Mouse (Mus musculus): Measurements from ENCODE around the gene Uvrag. TPM values are rescaled to one million over a fixed set of nuclear protein-coding genes. Genes with fewer than 3 reads are reported as not detected.

The Uvrag gene
- total RNA-seq, 2 experiments from 2014 or later = 47.6 to 68.3 TPM

DNA sequence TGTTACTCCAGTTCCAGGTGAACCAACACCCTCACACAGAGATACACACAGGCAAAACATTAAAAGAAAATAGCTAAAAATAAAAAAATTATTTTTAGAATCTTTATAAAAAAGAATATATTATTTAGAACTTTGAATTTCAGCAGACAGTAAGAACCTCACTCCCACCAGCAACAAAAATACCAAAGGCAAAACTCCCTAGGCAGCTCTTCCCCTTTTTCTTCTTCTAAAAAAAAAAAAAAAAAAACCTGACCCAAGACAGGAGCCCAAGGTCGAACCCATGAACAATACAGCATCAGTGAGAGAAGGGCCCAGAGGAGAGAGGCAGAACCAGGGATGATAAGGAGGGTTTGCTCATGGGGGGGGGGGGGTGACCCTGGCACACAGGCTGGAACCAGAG, 8.1 kb upstream of the Uvrag start:
- intact Hi-C loops (cut with DNase I) = no loop called here
- Histone ChIP-seq H3K4me3 (no peak overlapping the region), H3K27ac (no peak overlapping the region)
- DNase-seq (ENCODE audit: extremely low spot score in 1 of 2, low spot score in 2 of 2) = no peak
- no peak for TF ChIP-seq CTCF (IDR thresholded peaks at IDR 0.05)

DNA sequence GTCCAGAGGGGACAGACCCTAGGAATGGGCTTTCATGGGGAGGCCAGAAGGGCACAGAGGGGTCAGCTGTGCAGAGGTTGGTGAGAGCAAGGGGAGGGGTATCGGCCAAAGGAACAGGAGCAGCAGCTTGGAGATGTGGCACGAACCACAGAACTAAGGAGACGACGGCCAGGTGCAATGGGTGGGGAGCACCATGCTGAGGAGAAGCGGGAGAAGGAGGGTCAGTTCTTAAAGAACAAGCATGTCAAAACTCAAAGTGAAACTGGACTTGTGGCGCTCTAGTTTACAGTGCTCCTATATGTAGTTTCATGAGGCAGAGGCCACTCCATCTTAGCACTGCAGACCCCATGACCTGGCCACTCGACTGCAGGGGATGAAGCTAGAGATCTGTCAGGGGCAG, 6.6 kb upstream of the Uvrag start:
- DNase-seq (ENCODE audit: extremely low spot score in 1 of 2, low spot score in 2 of 2) = no peak
- Histone ChIP-seq H3K27ac (no peak overlapping the region), H3K4me3 (no peak overlapping the region)
- intact Hi-C loops (cut with DNase I) = no loop called here
- no peak for TF ChIP-seq CTCF (IDR thresholded peaks at IDR 0.05)

DNA sequence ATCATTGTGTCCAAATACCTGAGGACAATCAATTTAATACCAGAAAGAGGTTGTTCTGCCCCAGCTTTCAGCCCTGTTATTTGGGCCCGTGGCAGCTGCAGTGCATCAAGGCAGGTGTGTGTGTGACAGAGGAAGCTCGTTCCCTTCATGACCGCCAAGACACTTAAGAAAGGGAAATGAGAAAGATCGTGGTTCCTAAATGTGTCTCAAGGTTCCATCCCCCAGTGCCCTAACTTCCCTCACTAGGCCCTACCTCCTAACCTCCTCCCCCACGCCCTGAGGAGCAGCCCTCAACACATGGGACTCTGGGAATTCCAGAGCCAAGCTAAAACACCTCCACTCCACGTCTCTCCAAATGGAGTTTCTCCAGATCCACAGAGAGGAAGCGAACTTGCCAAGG, 6.0 kb upstream of the Uvrag start:
- intact Hi-C loops (cut with DNase I) = no loop called here
- no peak for TF ChIP-seq CTCF (IDR thresholded peaks at IDR 0.05)

DNA sequence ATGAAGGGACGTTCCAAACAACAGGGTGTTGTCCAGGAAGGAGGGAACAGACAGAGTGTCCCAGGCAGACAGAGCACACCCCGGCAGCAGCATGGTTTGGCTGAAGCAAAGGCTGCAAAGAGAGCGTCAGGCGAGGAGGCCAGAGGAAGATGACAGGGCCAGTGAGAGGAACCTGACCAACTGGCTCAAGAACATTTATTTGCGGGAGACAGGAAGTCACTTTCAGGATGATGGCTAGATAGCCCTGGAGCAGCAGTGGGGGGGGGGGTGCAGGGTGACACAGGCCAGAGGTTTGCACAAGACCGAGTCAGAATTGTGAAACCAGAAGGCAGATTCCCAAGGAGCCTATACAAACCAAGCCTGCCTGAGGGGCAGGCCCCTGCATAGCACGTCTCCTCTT, 5.1 kb upstream of the Uvrag start:
- Histone ChIP-seq H3K27ac (no peak overlapping the region), H3K4me3 (no peak overlapping the region)
- DNase-seq (ENCODE audit: extremely low spot score in 1 of 2, low spot score in 2 of 2) = no peak
- TF ChIP-seq CTCF (IDR thresholded peaks at IDR 0.05) = no peak
- intact Hi-C loops (cut with DNase I) = no loop called here

More for the DNA sequence above, 6.0 kb upstream of the Uvrag start:
- no peak for DNase-seq (ENCODE audit: extremely low spot score in 1 of 2, low spot score in 2 of 2)
- Histone ChIP-seq H3K27ac (no peak overlapping the region), H3K4me3 (no peak overlapping the region)

DNA sequence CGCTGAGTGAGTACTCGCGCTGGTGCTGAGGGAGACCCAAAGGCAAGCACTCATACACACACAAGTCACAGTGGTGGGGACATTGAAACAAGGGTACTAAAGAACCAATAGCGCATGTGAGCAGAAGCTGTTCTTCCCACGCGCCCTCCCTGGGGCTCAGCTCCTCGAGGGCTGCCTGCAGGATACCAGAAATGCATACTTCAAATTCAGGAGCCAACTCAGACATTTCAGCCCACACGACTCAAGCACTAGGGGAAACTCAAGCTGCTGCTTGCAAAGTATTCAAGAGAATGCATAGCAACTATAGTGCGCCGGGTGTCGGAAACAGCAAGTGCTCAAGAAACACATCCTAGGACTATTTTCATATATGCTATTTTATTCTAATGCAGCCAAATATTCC, 3.7 kb upstream of the Uvrag start:
- intact Hi-C loops (cut with DNase I) = loop anchor here (5.0 kb wide), 2 partner anchors 37 to 123 kb away; partner anchors contain the start of gene Map6
- peak; percentile 49 to 56 for DNase-seq (ENCODE audit: extremely low spot score in 1 of 2, low spot score in 2 of 2)
- Histone ChIP-seq H3K27ac (peak overlapping the region; percentile 73), H3K4me3 (no peak overlapping the region)
- TF ChIP-seq CTCF (IDR thresholded peaks at IDR 0.05) = no peak

DNA sequence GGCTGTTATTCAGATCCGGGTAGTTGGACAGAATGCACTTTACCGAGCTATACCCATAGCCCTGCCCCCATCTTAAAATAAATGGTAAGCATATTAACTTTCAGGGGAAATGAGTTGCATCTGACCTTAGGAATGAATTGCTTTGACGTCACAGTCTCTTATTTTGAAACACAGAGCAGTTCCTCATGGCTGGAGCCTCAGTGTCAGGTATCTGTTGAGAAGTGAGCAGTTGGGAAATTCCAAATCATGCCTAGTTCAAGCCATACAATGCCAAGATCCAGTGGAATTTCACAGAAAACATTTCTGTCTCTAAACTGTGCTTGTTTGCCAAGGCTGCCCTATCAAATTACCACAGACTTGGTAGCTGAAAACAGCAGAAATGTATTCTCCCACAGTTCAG, 2.3 kb upstream of the Uvrag start:
- Histone ChIP-seq H3K27ac (no peak overlapping the region), H3K4me3 (no peak overlapping the region)
- intact Hi-C loops (cut with DNase I) = loop anchor here (5.0 kb wide), 2 partner anchors 36 to 124 kb away; partner anchors contain the start of gene Map6
- DNase-seq (ENCODE audit: extremely low spot score in 1 of 2, low spot score in 2 of 2) = no peak
- TF ChIP-seq CTCF (IDR thresholded peaks at IDR 0.05) = no peak

DNA sequence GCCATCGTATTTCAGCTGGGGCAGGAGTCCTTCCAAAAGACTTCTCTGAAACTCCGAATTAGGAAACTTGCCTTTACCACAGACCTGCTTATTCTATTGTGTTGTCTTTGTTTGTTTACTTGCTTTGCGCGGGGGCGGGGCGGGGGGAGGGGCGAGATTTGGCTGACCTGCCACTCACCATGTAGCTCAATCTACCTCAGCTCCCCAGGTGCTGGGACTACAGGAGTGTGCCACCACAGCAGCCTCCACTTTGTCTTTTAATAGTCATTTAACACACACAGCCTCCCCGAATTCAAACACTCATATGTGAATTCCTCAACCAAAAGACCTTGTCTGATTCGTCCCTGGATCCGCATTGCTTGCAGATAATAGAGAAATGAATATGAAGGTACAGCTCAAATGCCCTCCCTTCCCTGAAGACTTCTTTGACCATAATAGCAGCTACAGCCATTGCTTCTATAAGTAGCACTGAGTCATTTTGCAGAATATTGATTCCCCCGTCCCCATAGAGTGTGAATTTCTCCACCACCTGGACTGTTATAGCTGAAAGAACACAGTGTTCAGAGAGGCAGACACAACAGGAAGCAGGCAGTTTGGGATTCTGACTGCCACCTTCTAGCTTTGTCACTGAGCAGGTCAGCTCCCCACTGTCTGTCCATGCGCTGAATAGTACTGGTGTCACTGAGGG, 1.1 kb upstream of the Uvrag start:
- intact Hi-C loops (cut with DNase I) = loop anchor here (5.0 kb wide), 2 partner anchors 35 to 125 kb away; partner anchors contain the start of gene Map6
- DNase-seq (ENCODE audit: extremely low spot score in 1 of 2, low spot score in 2 of 2) = no peak
- H3K4me3 ChIP-seq = peak overlapping the region; percentile 54
- peak overlapping the region; percentile 69 for H3K27ac ChIP-seq
- no peak for TF ChIP-seq CTCF (IDR thresholded peaks at IDR 0.05)

DNA sequence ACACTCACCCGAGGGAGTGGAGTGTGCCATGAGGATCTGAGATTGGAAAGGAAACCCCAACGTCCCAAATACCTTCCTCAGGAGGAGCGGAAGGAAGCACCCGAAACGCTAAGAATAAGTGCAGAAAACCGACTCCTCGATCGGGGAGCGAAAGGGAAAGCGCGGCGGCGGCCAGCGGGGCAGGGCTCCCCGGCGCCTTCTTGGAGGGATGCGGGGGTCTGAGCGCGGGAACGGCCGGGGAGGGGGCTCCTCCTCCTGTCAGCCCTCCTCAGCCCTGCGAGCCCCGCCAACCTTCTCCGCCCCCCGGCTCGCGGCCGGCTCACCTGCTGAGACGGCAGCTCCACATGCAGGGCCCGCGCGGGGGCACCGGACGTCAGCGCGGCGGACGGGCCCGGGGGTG, 430 bp downstream of the Uvrag start:
- H3K4me3 ChIP-seq = peak overlapping the region; percentile 85
- H3K27ac ChIP-seq = peak overlapping the region; percentile 98
- intact Hi-C loops (cut with DNase I) = loop anchor here (5.0 kb wide), 2 partner anchors 33 to 127 kb away; partner anchors contain the start of gene Map6
- no peak for DNase-seq (ENCODE audit: extremely low spot score in 1 of 2, low spot score in 2 of 2)
- TF ChIP-seq CTCF (IDR thresholded peaks at IDR 0.05) = no peak

DNA sequence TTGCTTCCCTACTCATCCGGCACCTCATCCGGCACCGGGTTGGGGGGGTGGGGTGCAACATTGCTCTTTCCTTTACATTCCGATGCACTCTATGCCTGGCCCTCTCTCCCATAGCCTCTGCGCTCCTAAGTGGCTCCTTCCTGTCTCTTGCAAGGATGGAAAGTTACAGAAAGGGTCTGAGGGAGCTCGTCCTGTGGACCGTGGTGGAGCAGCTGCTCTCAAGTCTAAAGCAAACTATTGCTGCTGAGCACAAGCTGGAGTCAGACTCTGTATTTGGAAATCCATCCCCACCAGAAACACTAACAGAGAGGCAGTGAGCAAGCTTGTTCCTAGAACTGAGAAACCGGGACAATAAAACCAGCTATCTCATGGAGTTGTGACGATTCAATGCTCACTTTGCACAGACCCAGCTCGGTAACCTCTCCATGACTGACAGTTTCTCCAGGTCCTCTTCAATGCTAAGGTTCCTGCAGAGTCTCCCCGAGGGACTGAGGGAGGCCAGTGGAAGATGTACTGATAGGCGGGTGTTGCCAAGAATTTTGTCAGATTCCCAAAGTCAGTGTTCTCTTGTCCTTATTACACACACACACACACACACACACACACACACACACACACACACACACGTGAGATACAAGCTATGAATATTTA, 975 bp downstream of the Uvrag start:
- intact Hi-C loops (cut with DNase I) = loop anchor here (5.0 kb wide), 2 partner anchors 33 to 127 kb away; partner anchors contain the start of gene Map6
- Histone ChIP-seq H3K27ac (peak overlapping the region; percentile 33; the same call in 1 of the 2 replicates), H3K4me3 (peak overlapping the region; percentile 85)
- no peak for TF ChIP-seq CTCF (IDR thresholded peaks at IDR 0.05)
- no peak for DNase-seq (ENCODE audit: extremely low spot score in 1 of 2, low spot score in 2 of 2)

DNA sequence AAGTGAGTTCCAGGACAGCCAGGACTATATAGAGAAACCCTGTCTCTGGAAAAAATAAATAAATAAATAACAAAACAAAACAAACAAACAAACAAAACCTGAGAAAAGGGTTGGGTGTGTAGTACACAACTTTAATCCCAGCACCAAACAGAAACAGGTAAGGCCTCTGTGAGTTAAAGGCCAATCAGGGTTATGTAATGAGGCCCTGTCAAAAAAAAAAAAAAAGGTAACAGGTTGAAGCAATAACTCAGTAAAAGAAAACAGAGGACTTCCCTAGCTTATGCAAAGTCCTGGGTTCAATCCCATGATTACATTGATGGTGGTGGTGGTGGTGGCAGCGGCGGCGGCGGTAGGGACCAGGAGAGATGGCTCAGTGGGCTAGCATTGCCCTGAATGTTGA, 3.4 kb downstream of the Uvrag start:
- H3K4me3 ChIP-seq = no peak overlapping the region
- H3K27ac ChIP-seq = no peak overlapping the region
- DNase-seq (ENCODE audit: extremely low spot score in 1 of 2, low spot score in 2 of 2) = no peak
- no peak for TF ChIP-seq CTCF (IDR thresholded peaks at IDR 0.05)
- intact Hi-C loops (cut with DNase I) = no loop called here

DNA sequence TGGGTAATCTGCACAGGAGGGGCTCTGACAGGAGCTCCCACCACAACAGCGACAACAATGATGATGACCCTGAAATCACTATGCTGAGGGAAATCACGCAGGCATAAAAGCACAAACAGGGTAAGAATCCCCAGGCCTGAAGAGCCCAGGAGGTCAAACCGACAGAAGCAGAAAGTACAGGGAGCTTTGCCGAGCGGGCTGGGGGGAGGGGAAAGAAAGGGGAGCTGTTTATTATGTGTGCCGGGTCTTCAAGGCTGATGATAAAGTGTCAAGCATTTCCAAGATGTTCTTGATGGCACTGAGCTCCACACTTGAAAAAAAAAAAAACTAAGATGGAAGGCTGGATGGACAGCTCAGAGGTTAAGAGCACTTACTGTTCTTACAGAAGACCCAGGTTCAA, 4.2 kb downstream of the Uvrag start:
- TF ChIP-seq CTCF (IDR thresholded peaks at IDR 0.05) = no peak
- Histone ChIP-seq H3K27ac (no peak overlapping the region), H3K4me3 (no peak overlapping the region)
- intact Hi-C loops (cut with DNase I) = no loop called here
- DNase-seq (ENCODE audit: extremely low spot score in 1 of 2, low spot score in 2 of 2) = no peak

DNA sequence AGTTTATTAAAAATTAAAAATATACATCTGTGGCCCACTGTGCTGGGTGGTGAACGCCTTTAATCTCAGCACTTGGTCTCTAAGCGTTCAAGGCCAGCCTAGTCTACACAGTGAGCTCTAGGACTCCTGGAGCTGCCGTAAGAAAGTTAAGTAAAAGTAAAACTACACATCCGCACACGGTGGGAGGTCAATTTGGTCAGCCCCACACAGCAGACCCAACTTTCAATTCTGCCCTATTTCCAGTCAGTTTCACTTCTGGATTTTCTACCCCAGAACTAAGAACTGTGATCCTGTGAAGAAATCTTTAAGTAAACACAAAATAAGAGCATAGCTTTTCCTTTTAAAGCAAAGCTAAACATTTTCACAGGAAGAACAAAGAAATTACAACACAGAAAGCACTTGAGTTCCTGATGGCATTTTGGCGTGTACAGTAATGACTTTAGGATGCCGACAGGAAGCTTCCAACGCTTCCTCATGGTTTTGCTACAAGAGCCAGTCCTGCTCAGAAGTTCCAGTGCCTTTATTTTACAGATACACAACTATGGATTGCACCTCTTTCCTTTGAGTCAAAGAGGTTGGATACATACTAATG, 7.0 kb downstream of the Uvrag start:
- intact Hi-C loops (cut with DNase I) = no loop called here
- no peak for DNase-seq (ENCODE audit: extremely low spot score in 1 of 2, low spot score in 2 of 2)
- TF ChIP-seq CTCF (IDR thresholded peaks at IDR 0.05) = no peak
- peak overlapping the region; percentile 38 for H3K27ac ChIP-seq
- H3K4me3 ChIP-seq = no peak overlapping the region

Data from left cerebral cortex, adult 2 months (tissue).